Mouse (Mus musculus) embryonic facial prominence, embryonic 12.5 days (tissue): Measurements from ENCODE around the gene Srpk3. TPM values are rescaled to one million over a fixed set of nuclear protein-coding genes. Genes with fewer than 3 reads are reported as not detected.

Experiments
- ATAC-seq: fragments of 200-750 bp; cut with Nextera tagmentation; 2 replicates; pipeline ENCODE4 v1.8.0; 2017; ENCODE audit not compliant: insufficient number of reproducible peaks, insufficient read depth, low FRiP score, low TSS enrichment
- H3K27ac ChIP-seq: fragments of 300-500 bp; sonication (generic); 2 replicates; pipeline ENCODE4 v1.5.1; 2016; ENCODE audit warnings: mild to moderate bottlenecking
- H3K27me3 ChIP-seq: fragments of 300-500 bp; sonication (generic); 2 replicates; pipeline ENCODE4 v1.6.1; 2016; ENCODE audit warnings: mild to moderate bottlenecking, moderate library complexity
- H3K36me3 ChIP-seq: fragments of 300-500 bp; sonication (generic); 2 replicates; pipeline ENCODE4 v1.6.1; 2016; ENCODE audit warnings: mild to moderate bottlenecking
- H3K4me1 ChIP-seq: fragments of 300-500 bp; sonication (generic); 2 replicates; pipeline ENCODE4 v1.6.1; 2016
- H3K4me2 ChIP-seq: fragments of 300-500 bp; sonication (generic); replicated peaks from 2 replicates; pipeline ENCODE4 v1.6.1; 2016; ENCODE audit warnings: mild to moderate bottlenecking, moderate library complexity
- H3K4me3 ChIP-seq: fragments of 300-500 bp; sonication (generic); 2 replicates; pipeline ENCODE4 v1.5.1; 2016; ENCODE audit warnings: mild to moderate bottlenecking
- H3K9ac ChIP-seq: fragments of 300-500 bp; sonication (generic); 2 replicates; pipeline ENCODE4 v1.6.1; 2016; ENCODE audit warnings: mild to moderate bottlenecking, moderate library complexity
- H3K9me3 ChIP-seq: fragments of 300-500 bp; sonication (generic); 2 replicates; pipeline ENCODE4 v1.6.1; 2016; ENCODE audit warnings: mild to moderate bottlenecking, moderate library complexity
- WGBS: fragments of 180-500 bp; shearing (Covaris S2); methylation state at CpG from one replicate; pipeline ENCODE4 v1.1.7; 2016; 5-methylcytosine and 5-hydroxymethylcytosine counted together
- polyA plus RNA-seq: library from polyadenylated mRNA; unstranded; fragments of >200 nt; fragmentation: Nextera tagmentation; extraction: Ambion mirVana; gene quantifications from 2 replicates; pipeline ENCODE4 v1.2.1, GENCODE M21; 2016

The Srpk3 gene
- polyA plus RNA-seq, 1 experiment from 2014 or later = 9.6 TPM

DNA sequence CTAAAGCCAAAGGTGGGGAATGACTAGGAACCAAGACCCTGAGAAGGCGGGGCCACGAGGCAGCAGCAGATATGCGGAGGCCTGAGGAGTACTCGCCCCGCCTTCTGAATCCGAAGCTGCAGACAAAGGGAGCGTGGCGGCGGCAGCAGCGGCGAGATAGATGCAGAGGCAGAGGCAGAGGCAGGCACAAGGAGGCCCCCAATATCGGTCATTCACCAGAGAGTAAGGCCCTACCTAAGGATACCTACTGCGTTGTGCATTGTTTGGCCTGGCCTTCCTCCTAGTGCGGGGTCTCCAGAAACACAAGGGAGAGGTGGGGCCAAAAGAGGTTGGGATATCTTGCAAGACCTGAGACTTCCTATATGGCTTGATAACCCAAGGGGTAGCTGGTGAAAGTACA is 40.9 kb downstream of the Srpk3 start:
- ATAC-seq = peak; percentile 60; the same call in 1 of the 2 replicates

GRCm38 (mm10) chrX:73816596-73817314 is 42.5 kb downstream of the Srpk3 start:
- H3K4me3 ChIP-seq = no peak overlapping the region
- H3K27me3 ChIP-seq = no peaks in the 10 kb centered on the region
- no peak overlapping the region for H3K9ac ChIP-seq
- 50% methylated on average over 3 of the region's 3 CpGs for WGBS
- no peaks in the 10 kb centered on the region for H3K36me3 ChIP-seq
- H3K9me3 ChIP-seq = no peaks in the 10 kb centered on the region
- ATAC-seq = no peak
- no peak overlapping the region for H3K27ac ChIP-seq
- no peaks in the 10 kb centered on the region for H3K4me1 ChIP-seq
- H3K4me2 ChIP-seq = no peak overlapping the region

More for the DNA sequence above, 40.9 kb downstream of the Srpk3 start:
- no peak overlapping the region for H3K27ac ChIP-seq
- no peaks in the 10 kb centered on the region for H3K9me3 ChIP-seq
- H3K9ac ChIP-seq = peak overlapping the region; percentile 43; the same call in 1 of the 2 replicates
- 17% methylated on average over 14 of the region's 14 CpGs for WGBS
- no peaks in the 10 kb centered on the region for H3K36me3 ChIP-seq
- H3K4me3 ChIP-seq = peak overlapping the region; percentile 36
- H3K27me3 ChIP-seq = no peaks in the 10 kb centered on the region
- peak overlapping the region; percentile 40 for H3K4me2 ChIP-seq
- no peaks in the 10 kb centered on the region for H3K4me1 ChIP-seq

- no peaks in the 10 kb centered on the region for H3K9me3 ChIP-seq
- 0 out of 2 replicates have a peak, but pooled peaks cover 3% of the 10 kb centered on the region for H3K4me1 ChIP-seq
- no peaks in the 10 kb centered on the region for H3K36me3 ChIP-seq
- peaks cover 14% of the 10 kb centered on the region; the same call in 1 of the 2 replicates for H3K27me3 ChIP-seq
- ATAC-seq = 0 out of 2 replicates have a peak, but pooled peaks have one; percentile 24
- peak overlapping the region; percentile 72 for H3K9ac ChIP-seq
- H3K4me2 ChIP-seq = peak overlapping the region; percentile 59
- 18% methylated on average over 17 of the region's 17 CpGs for WGBS
- H3K4me3 ChIP-seq = peak overlapping the region; percentile 61
- H3K27ac ChIP-seq = no peak overlapping the region
These were observed 49.5 kb downstream of the Srpk3 start for GRCm38 (mm10) chrX:73823747-73824146.

GRCm38 (mm10) chrX:73824185-73825151 is 50.3 kb downstream of the Srpk3 start, which contains the start of gene Pdzd4:
TSS of gene Pdzd4 (minus strand) at chrX:73824969.
- H3K27ac ChIP-seq = peak within 1 kb of the TSS; percentile 73
- peak within 1 kb of the TSS; percentile 59 for H3K4me2 ChIP-seq
- H3K9me3 ChIP-seq = no peaks in the 10 kb centered on the region
- WGBS = 18% methylated on average over 50 of the region's 84 CpGs
- peak within 1 kb of the TSS; percentile 72 for H3K9ac ChIP-seq
- H3K4me1 ChIP-seq = 0 out of 2 replicates have a peak, but pooled peaks cover 3% of the 10 kb centered on the region
- peak within 1 kb of the TSS; percentile 61 for H3K4me3 ChIP-seq
- peaks cover 14% of the 10 kb centered on the region; the same call in 1 of the 2 replicates for H3K27me3 ChIP-seq
- H3K36me3 ChIP-seq = no peaks in the 10 kb centered on the region
- peak; percentile 86 for ATAC-seq

Other genes starting within 250 kb of the Srpk3 start
- 23.2 and 23.7 TPM in 2 replicates for gene Dusp9, start 135.0 kb upstream of the Srpk3 start, polyA plus RNA-seq
- 13.1 and 13.5 TPM in 2 replicates for gene Pnck, start 114.3 kb upstream of the Srpk3 start, polyA plus RNA-seq
- gene Slc6a8, start 101.3 kb upstream of the Srpk3 start, polyA plus RNA-seq = 8.3 and 9.0 TPM in 2 replicates
- 164 and 171 TPM in 2 replicates for gene Bcap31, start 58.2 kb upstream of the Srpk3 start, polyA plus RNA-seq
- gene Abcd1, start 57.8 kb upstream of the Srpk3 start, polyA plus RNA-seq = 14.9 and 15.1 TPM in 2 replicates
- 0.24 and 0.29 TPM in 2 replicates for gene Plxnb3, start 17.3 kb upstream of the Srpk3 start, polyA plus RNA-seq
- gene Idh3g, start 12.5 kb downstream of the Srpk3 start, polyA plus RNA-seq = 161 and 172 TPM in 2 replicates
- 140 and 143 TPM in 2 replicates for gene Ssr4, start 12.6 kb downstream of the Srpk3 start, polyA plus RNA-seq
- gene Pdzd4, start 50.6 kb downstream of the Srpk3 start, polyA plus RNA-seq = 1.7 and 2.1 TPM in 2 replicates
- gene Avpr2, start 117.7 kb downstream of the Srpk3 start, polyA plus RNA-seq = 0.10 and 0.14 TPM in 2 replicates
- 5.9 and 7.2 TPM in 2 replicates for gene L1cam, start 121.7 kb downstream of the Srpk3 start, polyA plus RNA-seq
- 2.7 and 3.0 TPM in 2 replicates for gene Arhgap4, start 147.5 kb downstream of the Srpk3 start, polyA plus RNA-seq
- 136 and 147 TPM in 2 replicates for gene Naa10, start 147.5 kb downstream of the Srpk3 start, polyA plus RNA-seq
- 19.7 and 24.7 TPM in 2 replicates for gene Renbp, start 156.4 kb downstream of the Srpk3 start, polyA plus RNA-seq
- gene Hcfc1, start 192.0 kb downstream of the Srpk3 start, polyA plus RNA-seq = 71.0 and 71.3 TPM in 2 replicates
- 61.1 and 64.6 TPM in 2 replicates for gene Irak1, start 249.5 kb downstream of the Srpk3 start, polyA plus RNA-seq